Mouse (Mus musculus) kidney, embryonic 14.5 days (tissue): ENCODE data around the gene Hacd2. TPM values are rescaled to one million over a fixed set of nuclear protein-coding genes. Genes with fewer than 3 reads are reported as not detected.

Experiments
- ATAC-seq: fragments of 200-750 bp; cut with Nextera tagmentation; 2 replicates; pipeline ENCODE4 v1.8.0; 2017; ENCODE audit warnings: moderate number of reproducible peaks, mild to moderate bottlenecking, moderate TSS enrichment, moderate library complexity; ENCODE audit not compliant: low FRiP score, low TSS enrichment
- H3K27ac ChIP-seq: fragments of 300-500 bp; sonication (generic); 2 replicates; pipeline ENCODE4 v1.5.1; 2014; ENCODE audit warnings: low read depth, mild to moderate bottlenecking, low read length, moderate library complexity, mixed read lengths
- H3K27me3 ChIP-seq: fragments of 300-500 bp; sonication (generic); 2 replicates; pipeline ENCODE4 v1.6.1; 2014; ENCODE audit warnings: mild to moderate bottlenecking, low read length; ENCODE audit not compliant: control insufficient read depth, insufficient read depth
- H3K36me3 ChIP-seq: fragments of 300-500 bp; sonication (generic); 2 replicates; pipeline ENCODE4 v1.6.1; 2014; ENCODE audit warnings: low read length, mixed read lengths; ENCODE audit not compliant: control insufficient read depth, insufficient read depth
- H3K4me1 ChIP-seq: fragments of 300-500 bp; sonication (generic); 2 replicates; pipeline ENCODE4 v1.6.1; 2014; ENCODE audit warnings: low read length, mixed read lengths; ENCODE audit not compliant: control insufficient read depth, insufficient read depth
- H3K4me2 ChIP-seq: fragments of 300-500 bp; sonication (generic); replicated peaks from 2 replicates; pipeline ENCODE4 v1.6.1; 2014; ENCODE audit warnings: low read depth, mild to moderate bottlenecking, low read length
- H3K4me3 ChIP-seq: fragments of 300-500 bp; sonication (generic); 2 replicates; pipeline ENCODE4 v1.5.1; 2014; ENCODE audit warnings: mild to moderate bottlenecking, low read length
- H3K9ac ChIP-seq: fragments of 300-500 bp; sonication (generic); 2 replicates; pipeline ENCODE4 v1.6.1; 2014; ENCODE audit warnings: low read depth, mild to moderate bottlenecking, low read length, moderate library complexity
- H3K9me3 ChIP-seq: fragments of 300-500 bp; sonication (generic); 2 replicates; pipeline ENCODE4 v1.6.1; 2016; ENCODE audit warnings: low read length; ENCODE audit not compliant: control insufficient read depth
- WGBS: fragments of 180-500 bp; shearing (Covaris S2); extraction: QIAGEN DNeasy Blood & Tissue Kit; methylation state at CpG from one replicate; pipeline ENCODE4 v1.1.7; 2014; 5-methylcytosine and 5-hydroxymethylcytosine counted together
- polyA plus RNA-seq: library from polyadenylated mRNA; unstranded; fragments of >200 nt; fragmentation: Nextera tagmentation; extraction: Ambion mirVana; gene quantifications from 2 replicates; pipeline ENCODE4 v1.2.1, GENCODE M21; 2014

The Hacd2 gene
- polyA plus RNA-seq, 1 experiment from 2014 or later = 51.4 TPM

DNA sequence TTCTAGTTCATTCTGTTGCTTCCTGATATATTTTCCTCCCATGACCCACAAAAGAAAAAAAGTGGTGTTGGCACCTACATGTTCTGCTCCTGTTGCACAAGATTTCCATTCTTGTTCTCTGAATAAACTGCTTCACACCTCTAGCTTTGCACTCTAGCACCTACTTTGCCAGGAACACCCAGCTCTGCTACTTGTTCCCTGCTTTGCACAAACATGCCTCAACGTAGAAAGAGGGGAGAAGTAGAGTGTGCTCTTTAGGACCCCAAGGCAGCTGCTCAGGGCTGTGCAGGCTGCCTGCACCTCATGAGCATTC is 32.9 kb downstream of the Hacd2 start:
- no peaks in the 10 kb centered on the region for H3K4me1 ChIP-seq
- H3K27ac ChIP-seq = no peak overlapping the region
- no peak overlapping the region for H3K4me2 ChIP-seq
- peaks cover 4% of the 10 kb centered on the region; the same call in 1 of the 2 replicates for H3K36me3 ChIP-seq
- H3K9me3 ChIP-seq = no peaks in the 10 kb centered on the region
- no peak overlapping the region for H3K4me3 ChIP-seq
- no peak for ATAC-seq
- no peak overlapping the region for H3K9ac ChIP-seq
- H3K27me3 ChIP-seq = no peaks in the 10 kb centered on the region
- WGBS = 80% methylated on average over 1 of the region's 1 CpGs

GRCm38 (mm10) chr16:35055861-35056260 is 33.6 kb downstream of the Hacd2 start:
- Histone ChIP-seq H3K27ac (no peak overlapping the region), H3K9ac (no peak overlapping the region), H3K9me3 (no peaks in the 10 kb centered on the region), H3K36me3 (peaks cover 4% of the 10 kb centered on the region; the same call in 1 of the 2 replicates), H3K4me3 (no peak overlapping the region), H3K4me2 (no peak overlapping the region), H3K4me1 (no peaks in the 10 kb centered on the region), H3K27me3 (no peaks in the 10 kb centered on the region)
- WGBS = 92% methylated on average over 1 of the region's 1 CpGs
- ATAC-seq = no peak

DNA sequence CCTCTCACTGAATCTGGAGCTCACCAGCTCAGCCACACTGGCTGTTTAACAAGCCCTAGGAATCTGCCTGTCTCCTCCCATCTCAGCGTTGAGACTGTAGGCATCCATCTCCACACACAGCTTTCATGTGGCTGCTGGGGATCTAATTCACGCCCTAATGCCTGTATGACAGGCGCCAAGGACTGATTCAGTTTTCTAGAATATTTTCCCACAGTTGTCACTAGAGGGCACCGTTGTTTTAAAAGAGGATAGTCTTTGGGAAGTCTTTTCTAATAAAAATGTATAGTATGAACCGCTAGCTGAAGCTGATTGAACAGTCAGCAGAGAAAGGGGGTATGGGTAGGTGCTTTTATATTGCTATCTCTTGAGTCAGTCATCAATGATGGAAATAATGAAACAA is 34.1 kb downstream of the Hacd2 start:
- no peak overlapping the region for H3K27ac ChIP-seq
- H3K9ac ChIP-seq = no peak overlapping the region
- H3K4me1 ChIP-seq = no peaks in the 10 kb centered on the region
- 38% methylated on average over 5 of the region's 5 CpGs for WGBS
- no peaks in the 10 kb centered on the region for H3K9me3 ChIP-seq
- H3K4me3 ChIP-seq = no peak overlapping the region
- no peak overlapping the region for H3K4me2 ChIP-seq
- no peak for ATAC-seq
- H3K27me3 ChIP-seq = no peaks in the 10 kb centered on the region
- H3K36me3 ChIP-seq = peaks cover 4% of the 10 kb centered on the region; the same call in 1 of the 2 replicates

GRCm38 (mm10) chr16:35056786-35057185 is 34.6 kb downstream of the Hacd2 start:
- H3K4me2 ChIP-seq = no peak overlapping the region
- H3K36me3 ChIP-seq = peaks cover 4% of the 10 kb centered on the region; the same call in 1 of the 2 replicates
- no peak overlapping the region for H3K9ac ChIP-seq
- ATAC-seq = no peak
- H3K9me3 ChIP-seq = no peaks in the 10 kb centered on the region
- no peaks in the 10 kb centered on the region for H3K27me3 ChIP-seq
- H3K4me3 ChIP-seq = no peak overlapping the region
- no peak overlapping the region for H3K27ac ChIP-seq
- no peaks in the 10 kb centered on the region for H3K4me1 ChIP-seq
- WGBS = 67% methylated on average over 3 of the region's 3 CpGs

GRCm38 (mm10) chr16:35061017-35061416 is 38.8 kb downstream of the Hacd2 start:
- Histone ChIP-seq H3K4me2 (no peak overlapping the region), H3K4me1 (no peaks in the 10 kb centered on the region), H3K27me3 (no peaks in the 10 kb centered on the region), H3K4me3 (no peak overlapping the region), H3K27ac (no peak overlapping the region), H3K36me3 (no peaks in the 10 kb centered on the region; the same call in 1 of the 2 replicates), H3K9me3 (no peaks in the 10 kb centered on the region), H3K9ac (no peak overlapping the region)
- no peak for ATAC-seq
- 66% methylated on average over 2 of the region's 2 CpGs for WGBS

GRCm38 (mm10) chr16:35065724-35066123 is 43.5 kb downstream of the Hacd2 start:
- ATAC-seq = no peak
- Histone ChIP-seq H3K4me3 (no peak overlapping the region), H3K27me3 (no peaks in the 10 kb centered on the region), H3K4me2 (no peak overlapping the region), H3K4me1 (no peaks in the 10 kb centered on the region), H3K9me3 (no peaks in the 10 kb centered on the region), H3K27ac (no peak overlapping the region), H3K36me3 (no peaks in the 10 kb centered on the region; the same call in 1 of the 2 replicates), H3K9ac (no peak overlapping the region)
- WGBS = 83% methylated on average over 6 of the region's 6 CpGs

DNA sequence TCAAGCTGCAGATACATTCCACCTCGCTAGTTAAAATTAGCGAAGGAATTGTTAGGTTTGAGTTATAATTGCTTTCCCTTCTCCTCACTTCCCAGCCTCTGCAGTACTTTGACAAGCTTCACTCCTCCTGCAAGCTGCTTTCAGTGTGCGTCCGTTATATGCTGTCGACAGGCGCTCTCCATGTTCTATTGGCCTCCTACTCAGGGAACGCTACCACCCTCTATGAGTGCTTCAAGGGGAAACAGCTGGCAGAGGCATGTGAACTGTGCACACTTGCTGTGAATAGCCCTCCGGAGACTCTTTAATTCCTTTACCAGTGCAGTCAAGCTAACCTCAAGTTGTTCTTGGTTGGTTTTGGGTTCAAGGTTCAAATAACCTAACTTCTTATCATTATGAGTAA is 44.9 kb downstream of the Hacd2 start:
- no peak for ATAC-seq
- no peak overlapping the region for H3K27ac ChIP-seq
- 55% methylated on average over 8 of the region's 8 CpGs for WGBS
- H3K9me3 ChIP-seq = no peaks in the 10 kb centered on the region
- no peak overlapping the region for H3K4me2 ChIP-seq
- H3K4me3 ChIP-seq = no peak overlapping the region
- no peaks in the 10 kb centered on the region; the same call in 1 of the 2 replicates for H3K36me3 ChIP-seq
- H3K27me3 ChIP-seq = no peaks in the 10 kb centered on the region
- no peaks in the 10 kb centered on the region for H3K4me1 ChIP-seq
- H3K9ac ChIP-seq = no peak overlapping the region

DNA sequence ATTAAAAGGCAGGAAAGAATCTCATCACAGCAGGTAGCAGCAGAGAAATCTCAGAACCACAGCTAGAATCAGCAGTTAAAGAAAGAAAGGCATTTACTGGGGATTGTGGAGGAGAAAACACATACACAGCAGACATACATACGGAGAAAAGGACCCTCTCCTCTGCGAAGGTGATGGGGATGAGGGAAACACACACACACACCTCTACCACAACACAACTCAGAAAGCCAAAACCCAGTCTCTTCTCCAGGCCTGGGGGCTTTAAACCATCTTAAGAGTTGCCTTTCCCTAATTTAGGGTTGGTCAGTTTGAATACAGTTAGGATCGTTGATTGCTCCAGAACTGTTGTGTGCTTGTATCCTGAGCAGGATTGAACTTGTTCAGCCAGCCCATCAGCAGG is 45.4 kb downstream of the Hacd2 start:
- no peaks in the 10 kb centered on the region for H3K27me3 ChIP-seq
- H3K9ac ChIP-seq = no peak overlapping the region
- no peaks in the 10 kb centered on the region for H3K36me3 ChIP-seq
- WGBS = 93% methylated on average over 3 of the region's 3 CpGs
- no peak overlapping the region for H3K4me3 ChIP-seq
- no peaks in the 10 kb centered on the region for H3K9me3 ChIP-seq
- H3K27ac ChIP-seq = no peak overlapping the region
- no peaks in the 10 kb centered on the region for H3K4me1 ChIP-seq
- ATAC-seq = no peak
- H3K4me2 ChIP-seq = no peak overlapping the region

- no peaks in the 10 kb centered on the region for H3K36me3 ChIP-seq
- no peak overlapping the region for H3K4me3 ChIP-seq
- no peaks in the 10 kb centered on the region for H3K27me3 ChIP-seq
- WGBS = 89% methylated on average over 4 of the region's 4 CpGs
- ATAC-seq = no peak
- no peaks in the 10 kb centered on the region for H3K4me1 ChIP-seq
- no peaks in the 10 kb centered on the region for H3K9me3 ChIP-seq
- no peak overlapping the region for H3K27ac ChIP-seq
- H3K4me2 ChIP-seq = no peak overlapping the region
- no peak overlapping the region for H3K9ac ChIP-seq
These were observed 46.7 kb downstream of the Hacd2 start for GRCm38 (mm10) chr16:35068886-35069285.

DNA sequence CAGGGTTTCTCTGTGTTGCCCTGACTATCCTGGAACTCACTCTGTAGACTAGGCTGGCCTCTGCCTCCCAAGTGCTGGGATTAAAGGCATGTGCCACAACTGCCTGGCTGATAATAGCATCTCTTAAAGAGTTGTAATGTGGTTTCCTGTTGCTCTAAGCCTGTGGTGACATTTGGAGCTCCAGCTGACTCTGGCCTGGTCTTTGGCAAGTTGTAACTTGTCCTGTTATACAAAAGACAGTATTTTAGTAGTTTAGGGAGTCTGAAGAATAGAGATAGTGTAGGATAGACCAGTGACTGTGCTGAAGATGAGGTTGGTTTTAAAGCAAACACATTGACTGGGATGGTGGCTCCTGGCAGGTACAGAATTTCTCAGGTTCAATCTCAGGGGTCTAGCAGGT is 52.2 kb downstream of the Hacd2 start:
- ATAC-seq = no peak
- peaks cover 5% of the 10 kb centered on the region; the same call in 1 of the 2 replicates for H3K36me3 ChIP-seq
- H3K4me2 ChIP-seq = no peak overlapping the region
- no peak overlapping the region for H3K27ac ChIP-seq
- H3K9me3 ChIP-seq = no peaks in the 10 kb centered on the region
- no peak overlapping the region for H3K9ac ChIP-seq
- no peaks in the 10 kb centered on the region for H3K27me3 ChIP-seq
- H3K4me1 ChIP-seq = no peaks in the 10 kb centered on the region
- H3K4me3 ChIP-seq = no peak overlapping the region
